Mouse (Mus musculus) spleen, embryonic (tissue): ENCODE results near the gene Hebp1.

Experiments
- CTCF ChIA-PET: fragments of 350-600 bp; sonication (Branson Sonifier 250); formaldehyde crosslinking; loops from one replicate; lab custom pipeline; 2022; lab: Charles Lee

Gene Hebp1

GRCm38 (mm10) chr6:135197921-135198532 is at the start of gene Hebp1, which contains the start of gene Fam234b:
Gene Hebp1, minus strand, starts transcription at chr6:135198022.
Gene Fam234b, plus strand, starts transcription at chr6:135197977.
- CTCF ChIA-PET, result no interaction called here

- CTCF ChIA-PET, result no interaction called here
Observed at GRCm38 (mm10) chr6:135245586-135245985, 47.8 kb upstream of the Hebp1 start.

GRCm38 (mm10) chr6:135240361-135240760 is 42.5 kb upstream of the Hebp1 start:
- CTCF ChIA-PET, result no interaction called here

- CTCF ChIA-PET, result no interaction called here
Observed at GRCm38 (mm10) chr6:135238211-135238610, 40.4 kb upstream of the Hebp1 start.

GRCm38 (mm10) chr6:135237326-135237725 is 39.5 kb upstream of the Hebp1 start:
- CTCF ChIA-PET, result no interaction called here

- CTCF ChIA-PET, result no interaction called here
Observed at GRCm38 (mm10) chr6:135236576-135236975, 38.8 kb upstream of the Hebp1 start.

GRCm38 (mm10) chr6:135235742-135236141 is 37.9 kb upstream of the Hebp1 start:
- CTCF ChIA-PET, result no interaction called here

- CTCF ChIA-PET, result no interaction called here
Observed at GRCm38 (mm10) chr6:135232443-135233182, 34.8 kb upstream of the Hebp1 start.

GRCm38 (mm10) chr6:135230586-135230985 is 32.8 kb upstream of the Hebp1 start:
- CTCF ChIA-PET, result no interaction called here

GRCm38 (mm10) chr6:135228465-135228941 is 30.7 kb upstream of the Hebp1 start:
- CTCF ChIA-PET, result interaction anchor here (0.5 kb wide), 1 partner anchor 15 kb away, joined by 6 read pairs; no protein-coding TSS in a partner anchor

GRCm38 (mm10) chr6:135223786-135224416 is 26.1 kb upstream of the Hebp1 start:
- CTCF ChIA-PET, result no interaction called here

- CTCF ChIA-PET, result no interaction called here
Observed at GRCm38 (mm10) chr6:135219916-135220315, 22.1 kb upstream of the Hebp1 start.

GRCm38 (mm10) chr6:135218330-135218729 is 20.5 kb upstream of the Hebp1 start:
- CTCF ChIA-PET, result no interaction called here

GRCm38 (mm10) chr6:135212666-135213065 is 14.8 kb upstream of the Hebp1 start:
- CTCF ChIA-PET, result interaction anchor here (0.6 kb wide), 1 partner anchor 30 kb away, joined by 3 read pairs; no protein-coding TSS in a partner anchor

- CTCF ChIA-PET, result no interaction called here
Observed at GRCm38 (mm10) chr6:135211169-135211568, 13.3 kb upstream of the Hebp1 start.

GRCm38 (mm10) chr6:135206909-135207308 is 9.1 kb upstream of the Hebp1 start:
- CTCF ChIA-PET, result no interaction called here

GRCm38 (mm10) chr6:135205802-135206201 is 8.0 kb upstream of the Hebp1 start:
- CTCF ChIA-PET, result no interaction called here

GRCm38 (mm10) chr6:135204869-135205268 is 7.0 kb upstream of the Hebp1 start:
- CTCF ChIA-PET, result no interaction called here

GRCm38 (mm10) chr6:135203737-135204136 is 5.9 kb upstream of the Hebp1 start:
- CTCF ChIA-PET, result interaction anchor here (0.6 kb wide), 1 partner anchor 48 kb away, joined by 3 read pairs; no protein-coding TSS in a partner anchor

GRCm38 (mm10) chr6:135202668-135203067 is 4.8 kb upstream of the Hebp1 start:
- CTCF ChIA-PET, result no interaction called here

- CTCF ChIA-PET, result no interaction called here
Observed at GRCm38 (mm10) chr6:135200122-135200957, 2.5 kb upstream of the Hebp1 start.
